Mouse (Mus musculus): ENCODE results near the gene Foxred2. TPM values are rescaled to one million over a fixed set of nuclear protein-coding genes. Genes with fewer than 3 reads are reported as not detected.

The Foxred2 gene
- total and polyA plus RNA-seq, 3 experiments = 9.9 to 12.2 TPM; not detected in 1

GRCm38 (mm10) chr15:77930986-77931688 lies 25.4 kb downstream of the Foxred2 start (continued):
- TF ChIP-seq POLR2AphosphoS2 (IDR thresholded peaks at IDR 0.05; ENCODE audit: low read length) = no peak
- TF ChIP-seq BHLHE40 (IDR thresholded peaks at IDR 0.05; ENCODE audit: borderline replicate concordance, low read depth, low read length) = peak; percentile 38; the same call in 1 of the 2 replicates
- TF ChIP-seq ZNF384 (IDR thresholded peaks at IDR 0.05; ENCODE audit: low read depth, low read length) = peak; percentile 70
- TF ChIP-seq NELFE (IDR thresholded peaks at IDR 0.05; ENCODE audit: low read depth, low read length) = no peak
- no peak for TF ChIP-seq RAD21 (IDR thresholded peaks at IDR 0.05; ENCODE audit: low read depth, low read length)
- TF ChIP-seq MAFK (IDR thresholded peaks at IDR 0.05; ENCODE audit: borderline replicate concordance, low read depth, low read length) = no peak

GRCm38 (mm10) chr15:77929804-77930203 lies 26.7 kb downstream of the Foxred2 start:
- Histone ChIP-seq H3K79me2 (ENCODE audit: control insufficient read depth, insufficient read depth, low read length, poor library complexity) (peaks cover 30% of the 10 kb centered on the region), H3K9ac (ENCODE audit: control insufficient read depth, low read depth, low read length, poor library complexity, severe bottlenecking) (peak overlapping the region; percentile 82), H3K9me3 (replicated peaks; ENCODE audit: insufficient read depth, low read length) (no peaks in the 10 kb centered on the region), H3K4me3 (ENCODE audit: control insufficient read depth in 1 of 2, insufficient read depth in 1 of 2, low read depth in 2 of 2, low read length in 2 of 2) (peak overlapping the region; percentile 75 to 77), H3K27me3 (ENCODE audit: control insufficient read depth in 1 of 2, insufficient read depth in 2 of 2, low read length in 2 of 2) (no peaks in the 10 kb centered on the region), H3K4me1 (ENCODE audit: control insufficient read depth in 1 of 2, insufficient read depth in 2 of 2, low read length in 2 of 2) (peaks cover 2 to 36% of the 10 kb centered on the region in 2 experiments), H3K27ac (ENCODE audit: control insufficient read depth, low read depth, low read length) (peak overlapping the region; percentile 91), H3K36me3 (ENCODE audit: control insufficient read depth in 1 of 2, insufficient read depth in 2 of 2, low read length in 2 of 2) (peaks cover 4 to 29% of the 10 kb centered on the region in 2 experiments; a peak in 3 of 4 replicates)
- TF ChIP-seq CHD2 (IDR thresholded peaks at IDR 0.05; ENCODE audit: low read length) (no peak), ZC3H11A (IDR thresholded peaks at IDR 0.05; ENCODE audit: low read depth, low read length) (no peak), GABPA (IDR thresholded peaks at IDR 0.05; ENCODE audit: low read depth, low read length) (no peak), UBTF (IDR thresholded peaks at IDR 0.05; ENCODE audit: borderline replicate concordance, insufficient read depth, low read depth, low read length) (no peak), POLR2A (IDR thresholded peaks at IDR 0.05; ENCODE audit: control insufficient read depth in 1 of 2, insufficient read depth in 1 of 2, low read depth in 1 of 2, low read length in 2 of 2, poor library complexity in 1 of 2) (no peak), TBP (IDR thresholded peaks at IDR 0.05; ENCODE audit: low read depth, low read length) (peak; percentile 12; the same call in 1 of the 2 replicates), MXI1 (IDR thresholded peaks at IDR 0.05; ENCODE audit: low read depth, low read length) (no peak), RCOR1 (IDR thresholded peaks at IDR 0.05; ENCODE audit: low read depth, low read length) (no peak)
- DNase-seq (ENCODE audit: low read depth, low spot score) = peak; percentile 62

- Histone ChIP-seq H3K79me2 (ENCODE audit: control insufficient read depth, insufficient read depth, low read length, poor library complexity) (peaks cover 30% of the 10 kb centered on the region), H3K4me3 (ENCODE audit: control insufficient read depth in 1 of 2, insufficient read depth in 1 of 2, low read depth in 2 of 2, low read length in 2 of 2) (peak within 1 kb of the TSS; percentile 77 to 85), H3K36me3 (ENCODE audit: control insufficient read depth in 1 of 2, insufficient read depth in 2 of 2, low read length in 2 of 2) (peaks cover 4 to 29% of the 10 kb centered on the region in 2 experiments; a peak in 3 of 4 replicates), H3K27me3 (ENCODE audit: control insufficient read depth in 1 of 2, insufficient read depth in 2 of 2, low read length in 2 of 2) (no peaks in the 10 kb centered on the region), H3K9ac (ENCODE audit: control insufficient read depth, low read depth, low read length, poor library complexity, severe bottlenecking) (peak within 1 kb of the TSS; percentile 82), H3K27ac (ENCODE audit: control insufficient read depth, low read depth, low read length) (peak within 1 kb of the TSS; percentile 91), H3K4me1 (ENCODE audit: control insufficient read depth in 1 of 2, insufficient read depth in 2 of 2, low read length in 2 of 2) (peaks cover 2 to 32% of the 10 kb centered on the region in 2 experiments), H3K9me3 (replicated peaks; ENCODE audit: insufficient read depth, low read length) (no peaks in the 10 kb centered on the region)
- DNase-seq (ENCODE audit: low read depth, low spot score) = peak; percentile 100
- peak; percentile 95 for TF ChIP-seq SIN3A (IDR thresholded peaks at IDR 0.05; ENCODE audit: low read length)
- peak; percentile 54 for TF ChIP-seq ETS1 (IDR thresholded peaks at IDR 0.05; ENCODE audit: low read depth, low read length)
- TF ChIP-seq TCF12 (IDR thresholded peaks at IDR 0.05; ENCODE audit: low read depth, low read length) = peak; percentile 46
- TF ChIP-seq KAT2A (conservative IDR thresholded peaks at IDR 0.05; ENCODE audit: low read depth, low read length) = peak; percentile 61
- peak; percentile 98 for TF ChIP-seq MXI1 (IDR thresholded peaks at IDR 0.05; ENCODE audit: low read depth, low read length)
- TF ChIP-seq ZMIZ1 (IDR thresholded peaks at IDR 0.05; ENCODE audit: low read depth, low read length) = peak; percentile 78
- TF ChIP-seq RCOR1 (IDR thresholded peaks at IDR 0.05; ENCODE audit: low read depth, low read length) = no peak
- TF ChIP-seq GABPA (IDR thresholded peaks at IDR 0.05; ENCODE audit: low read depth, low read length) = no peak
- TF ChIP-seq ZNF384 (IDR thresholded peaks at IDR 0.05; ENCODE audit: low read depth, low read length) = no peak
- TF ChIP-seq NELFE (IDR thresholded peaks at IDR 0.05; ENCODE audit: low read depth, low read length) = peak; percentile 77
- no peak for TF ChIP-seq UBTF (IDR thresholded peaks at IDR 0.05; ENCODE audit: borderline replicate concordance, insufficient read depth, low read depth, low read length)
- peak; percentile 64 to 94 for TF ChIP-seq POLR2A (IDR thresholded peaks at IDR 0.05; ENCODE audit: control insufficient read depth in 1 of 2, insufficient read depth in 1 of 2, low read depth in 1 of 2, low read length in 2 of 2, poor library complexity in 1 of 2)
- TF ChIP-seq CHD2 (IDR thresholded peaks at IDR 0.05; ENCODE audit: low read length) = no peak
- TF ChIP-seq TBP (IDR thresholded peaks at IDR 0.05; ENCODE audit: low read depth, low read length) = no peak
- peak; percentile 60; the same call in 1 of the 2 replicates for TF ChIP-seq E2F4 (IDR thresholded peaks at IDR 0.05; ENCODE audit: borderline replicate concordance, low read depth, low read length)
- TF ChIP-seq NRF1 (IDR thresholded peaks at IDR 0.05; ENCODE audit: insufficient read depth, low read depth, low read length, poor library complexity, severe bottlenecking) = no peak
- 0 out of 4 replicates have a peak, but pooled peaks of 1 of the 2 experiments have one; percentile 16 for TF ChIP-seq EP300 (IDR thresholded peaks at IDR 0.05; ENCODE audit: low read depth in 1 of 2, low read length in 2 of 2)
- TF ChIP-seq HCFC1 (IDR thresholded peaks at IDR 0.05; ENCODE audit: low read depth, low read length) = peak; percentile 90
- TF ChIP-seq SMC3 (IDR thresholded peaks at IDR 0.05; ENCODE audit: low read depth, low read length) = no peak
- TF ChIP-seq BHLHE40 (IDR thresholded peaks at IDR 0.05; ENCODE audit: borderline replicate concordance, low read depth, low read length) = no peak
These were observed 27.7 kb downstream of the Foxred2 start, which contains the start of gene Txn2 for GRCm38 (mm10) chr15:77928673-77929331. Gene Txn2 (minus strand): TSS chr15:77929006.
